Mouse (Mus musculus): ENCODE data around the gene Sod2. TPM values are rescaled to one million over a fixed set of nuclear protein-coding genes. Genes with fewer than 3 reads are reported as not detected.
A peak's percentile ranks its signal among the peaks of the same experiment; 100 is the strongest.
"Not testable (repeated sequence)": the region's sequence is repeated elsewhere in the genome, so short reads cannot be mapped to it uniquely, and the experiment has no call there.

The Sod2 gene
- total RNA-seq, 1 experiment from 2014 or later, result 674 TPM

- peak; percentile 44 for DNase-seq
Measured at GRCm38 (mm10) chr17:13009887-13010286, 3.2 kb downstream of the Sod2 start.

GRCm38 (mm10) chr17:13013316-13013715, 6.7 kb downstream of the Sod2 start:
- DNase-seq, result no peak

- not testable (repeated sequence) for DNase-seq
Measured at GRCm38 (mm10) chr17:13036627-13037192, 30.1 kb downstream of the Sod2 start.

GRCm38 (mm10) chr17:13043846-13044673, 37.4 kb downstream of the Sod2 start:
- DNase-seq, result peak; percentile 59

GRCm38 (mm10) chr17:13052124-13052813, 45.6 kb downstream of the Sod2 start, which contains the start of gene Gpr31b:
TSS of gene Gpr31b (minus strand) at chr17:13052296.
- DNase-seq, result not testable (repeated sequence)

GRCm38 (mm10) chr17:13060804-13061203, 54.2 kb downstream of the Sod2 start, which contains the start of gene Tcp10b:
TSS of gene Tcp10b (plus strand) at chr17:13061104.
- not testable (repeated sequence) for DNase-seq

GRCm38 (mm10) chr17:13062882-13063281, 56.2 kb downstream of the Sod2 start:
- not testable (repeated sequence) for DNase-seq

GRCm38 (mm10) chr17:13067864-13068385, 61.3 kb downstream of the Sod2 start:
- DNase-seq, result not testable (repeated sequence)

- not testable (repeated sequence) for DNase-seq
Measured at GRCm38 (mm10) chr17:13069227-13069626, 62.6 kb downstream of the Sod2 start.

Other genes with a start within 250 kb of the Sod2 start
- 65.2 and 75.4 TPM in 2 replicates for gene Igf2r, start 237.2 kb upstream of the Sod2 start, total RNA-seq (2021)
- gene Mas1, start 138.7 kb upstream of the Sod2 start, total RNA-seq (2021), result not detected in 2 replicates
- 0.19 TPM in 2 replicates for gene Mrgprh, start 130.8 kb upstream of the Sod2 start, total RNA-seq (2021)
- gene Pnldc1, start 96.6 kb upstream of the Sod2 start, total RNA-seq (2021), result 2.6 and 4.6 TPM in 2 replicates
- 232 and 252 TPM in 2 replicates for gene Tcp1, start 91.1 kb upstream of the Sod2 start, total RNA-seq (2021)
- gene Mrpl18, start 90.5 kb upstream of the Sod2 start, total RNA-seq (2021), result 84.1 and 86.9 TPM in 2 replicates
- gene Acat3, start 66.2 kb upstream of the Sod2 start, total RNA-seq (2021), result 1.6 and 21.6 TPM in 2 replicates
- gene Acat2, start 46.1 kb upstream of the Sod2 start, total RNA-seq (2021), result 90.9 and 102 TPM in 2 replicates
- gene Wtap, start 12.7 kb upstream of the Sod2 start, total RNA-seq (2021), result 58.1 and 63.8 TPM in 2 replicates
- not detected in 2 replicates for gene Gpr31b, start 45.5 kb downstream of the Sod2 start, total RNA-seq (2021)
- gene Tcp10b, start 54.3 kb downstream of the Sod2 start, total RNA-seq (2021), result 0.30 and 0.45 TPM in 2 replicates
- gene Unc93a, start 125.0 kb downstream of the Sod2 start, total RNA-seq (2021), result 0.26 TPM in 1 of 2 replicates, not detected in the other
- gene Smok2a, start 214.3 kb downstream of the Sod2 start, total RNA-seq (2021), result not detected in 2 replicates
- gene Smok2b, start 223.4 kb downstream of the Sod2 start, total RNA-seq (2021), result not detected in 2 replicates